Mouse (Mus musculus) layer of hippocampus, postnatal 36 days (tissue): ENCODE results near the gene Usp37. TPM values are rescaled to one million over a fixed set of nuclear protein-coding genes. Genes with fewer than 3 reads are reported as not detected.
"Not testable (repeated sequence)": the region's sequence is repeated elsewhere in the genome, so short reads cannot be mapped to it uniquely, and the experiment has no call there.

Source experiments
- DNase-seq, 2 experiments: peaks; one replicate each; pipeline ENCODE4 v3.0.0; 2022
- microRNA-seq, 2 experiments: library from miRNA; unstranded; fragments of <30 nt; microRNA quantifications; one replicate each; pipeline ENCODE4 v1.2.0; 2021
- total RNA-seq, 2 experiments: library from RNA; stranded (reverse); gene quantifications; 2 replicates each; pipeline ENCODE4 v1.2.3; 2021

The Usp37 gene
- total RNA-seq, 2 experiments from 2014 or later: 26.3 to 27.9 TPM

- DNase-seq: not testable (repeated sequence)
Measured at GRCm38 (mm10) chr1:74396456-74397222, 147.4 kb downstream of the Usp37 start.

- DNase-seq: no peak
Measured at GRCm38 (mm10) chr1:74395290-74395689, 148.8 kb downstream of the Usp37 start.

DNA sequence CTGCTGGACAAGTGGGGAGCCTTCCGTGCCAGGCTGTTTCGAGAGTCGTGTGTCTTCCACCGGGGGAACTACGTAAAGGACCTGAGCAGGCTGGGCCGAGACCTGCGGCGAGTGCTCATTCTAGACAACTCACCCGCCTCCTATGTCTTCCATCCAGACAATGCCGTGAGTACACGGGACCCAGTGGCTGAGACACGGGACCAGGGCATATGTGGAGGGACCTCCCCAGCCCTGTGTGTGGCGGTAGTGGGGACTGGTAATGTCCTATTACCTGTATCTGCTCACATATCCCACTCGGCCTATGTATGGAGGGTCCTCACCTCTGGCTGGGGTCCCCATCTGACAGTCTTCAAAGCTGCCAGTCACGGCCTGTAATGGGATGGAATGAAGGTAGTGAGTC, 149.2 kb downstream of the Usp37 start:
- DNase-seq: no peak

DNA sequence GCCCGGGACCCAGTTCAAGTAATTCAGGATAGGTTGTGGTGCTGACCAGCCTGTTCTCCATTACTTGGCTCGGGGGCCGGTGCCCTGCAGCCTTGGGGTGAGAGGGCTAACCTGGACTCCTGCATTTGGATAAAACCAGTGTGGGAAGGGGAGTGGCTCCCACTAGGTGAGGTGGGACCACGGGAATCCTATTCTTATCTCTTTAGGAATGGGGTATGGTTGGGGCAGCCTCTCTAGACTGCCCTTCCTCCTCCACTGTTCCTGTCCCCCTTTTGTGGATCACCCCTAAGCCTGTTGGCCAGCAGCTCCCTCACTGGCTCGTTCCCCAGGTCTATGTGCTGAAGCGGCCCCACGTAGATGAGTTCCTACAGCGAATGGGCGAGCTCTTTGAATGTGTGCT, 149.8 kb downstream of the Usp37 start:
- no peak for DNase-seq

- DNase-seq: no peak
Measured at GRCm38 (mm10) chr1:74393697-74394096, 150.4 kb downstream of the Usp37 start.

DNA sequence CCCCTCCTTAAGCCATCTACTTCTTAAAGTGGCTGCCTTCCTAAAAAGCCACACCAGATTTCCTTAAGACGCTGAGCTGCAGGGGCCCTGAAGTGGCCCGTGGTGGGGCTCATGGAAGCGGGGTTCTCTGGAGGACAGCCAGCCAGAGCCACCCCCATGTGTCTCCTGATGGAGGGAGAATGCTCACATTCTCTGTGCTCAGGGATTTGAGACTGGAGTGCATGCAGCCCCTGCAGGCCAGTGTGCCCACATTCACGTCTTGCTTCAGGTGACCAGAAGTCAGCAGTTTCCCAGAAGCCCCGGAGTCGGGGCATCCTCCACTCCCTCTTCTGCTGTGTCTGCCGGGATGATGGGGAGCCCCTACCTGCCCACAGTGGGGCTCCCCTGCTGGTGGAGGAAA, 151.1 kb downstream of the Usp37 start:
- DNase-seq: no peak

DNA sequence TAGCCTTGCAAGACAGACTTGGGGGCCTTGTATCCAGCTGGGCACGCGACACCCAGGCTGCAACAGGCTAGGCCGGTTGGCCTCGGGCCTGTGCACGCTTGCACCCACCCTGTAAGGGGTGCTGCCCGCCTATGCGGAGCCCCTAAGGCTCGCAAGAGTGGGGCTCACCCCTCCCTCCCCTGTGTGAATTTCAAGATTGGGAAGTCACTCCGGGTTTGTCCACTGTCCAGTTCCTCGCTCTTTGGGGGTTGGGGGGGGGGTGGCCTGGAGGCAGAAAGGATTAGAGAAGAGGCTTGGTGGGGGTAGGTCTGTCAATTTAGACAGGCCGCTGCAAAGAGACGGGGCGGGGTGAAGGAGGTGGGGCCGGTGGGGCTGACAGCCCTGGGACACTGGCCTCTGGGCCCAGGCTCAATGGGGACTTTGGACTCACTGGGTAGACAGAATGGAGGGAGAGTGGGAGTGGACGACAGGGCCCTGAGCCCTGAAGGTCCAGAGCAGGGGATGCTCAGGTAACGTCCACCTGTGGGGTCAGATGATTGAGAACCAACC, 151.6 kb downstream of the Usp37 start:
- no peak for DNase-seq

DNA sequence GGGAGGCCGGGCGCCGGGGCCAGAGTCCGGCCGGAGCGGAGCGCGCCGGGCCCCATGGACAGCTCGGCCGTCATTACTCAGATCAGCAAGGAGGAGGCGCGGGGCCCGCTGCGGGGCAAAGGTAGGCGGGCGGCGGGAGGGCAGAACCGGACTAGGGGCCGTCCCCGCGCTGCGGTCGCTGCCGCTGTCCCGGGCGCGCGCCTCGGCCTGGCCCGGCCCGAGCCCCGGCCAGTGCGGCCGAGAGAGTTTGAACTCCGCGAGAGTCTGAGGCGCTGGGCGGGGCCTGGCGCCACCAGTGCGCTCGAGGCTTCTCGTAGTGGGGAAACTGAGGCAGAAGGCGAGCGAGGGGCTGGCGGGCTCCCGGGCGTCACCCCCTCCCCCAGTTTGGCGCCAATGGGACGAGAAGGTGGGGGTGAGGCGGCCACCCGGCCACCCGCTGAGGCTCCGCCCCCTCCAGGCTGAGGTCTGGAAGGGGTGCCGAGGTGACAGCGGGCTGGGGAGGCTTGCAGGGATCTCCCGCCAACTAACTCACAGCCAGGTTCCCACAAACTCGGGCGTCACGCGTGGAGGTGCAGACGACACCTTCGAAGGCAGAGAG, 152.1 kb downstream of the Usp37 start:
- peak; percentile 49 to 62 for DNase-seq

- DNase-seq: peak; percentile 92 to 95
Measured at GRCm38 (mm10) chr1:74390924-74391748, 152.9 kb downstream of the Usp37 start, which contains the start of gene Ctdsp1. Gene Ctdsp1, plus strand, starts transcription at chr1:74391509.

DNA sequence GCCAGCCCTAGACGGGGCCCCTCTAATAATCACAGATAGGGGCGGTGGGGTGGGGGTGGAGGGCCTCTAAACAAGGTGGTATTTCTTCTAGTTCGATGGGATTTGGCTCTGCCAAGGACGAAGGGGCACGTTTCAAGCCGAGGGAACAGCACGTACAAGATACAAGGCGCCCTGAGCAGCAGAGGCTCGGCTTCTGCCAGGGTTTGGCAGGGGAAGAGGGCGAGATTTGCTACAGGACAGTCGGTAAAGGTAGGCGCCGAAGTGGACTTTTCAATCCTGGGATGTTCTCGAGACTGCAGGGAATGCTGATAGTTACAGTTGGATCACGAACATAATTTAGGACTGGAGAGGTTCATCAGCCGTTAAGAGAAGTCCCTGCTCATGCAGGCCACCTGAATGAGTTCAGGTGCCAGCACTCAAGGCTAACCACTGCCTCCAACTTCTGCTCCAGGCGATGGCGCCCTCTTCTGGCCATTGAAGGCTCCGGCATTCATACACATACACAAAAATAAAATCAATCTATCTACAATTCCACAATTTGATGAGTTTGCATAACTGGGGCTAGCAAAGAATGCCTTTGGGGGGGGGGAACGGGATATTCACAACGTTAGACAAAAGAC, 153.7 kb downstream of the Usp37 start:
- DNase-seq: no peak

DNA sequence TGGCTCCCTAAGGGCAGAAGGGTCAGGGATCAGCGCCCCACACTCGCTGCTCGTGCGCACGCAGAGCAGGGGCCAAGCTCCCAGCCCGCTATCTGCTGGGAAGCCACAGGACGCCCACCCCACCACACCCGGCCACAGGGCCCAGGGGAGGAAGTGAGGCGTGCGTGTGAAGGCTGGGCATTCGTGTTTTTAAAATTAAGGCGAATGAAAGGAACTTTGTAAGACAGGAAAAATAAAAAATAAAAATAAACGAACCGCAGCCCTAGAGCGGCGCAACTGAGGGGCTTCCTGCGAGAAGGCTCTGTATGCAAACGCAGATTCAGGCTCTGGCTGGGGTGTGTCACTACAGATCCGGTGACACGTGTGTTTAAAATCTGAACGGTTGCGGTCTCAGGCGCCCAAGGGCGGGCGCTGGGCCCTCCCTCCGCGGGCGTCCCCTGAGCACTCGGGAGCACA, 154.2 kb downstream of the Usp37 start:
- DNase-seq: no peak

- DNase-seq: no peak
Measured at GRCm38 (mm10) chr1:74388398-74388920, 155.6 kb downstream of the Usp37 start.

DNA sequence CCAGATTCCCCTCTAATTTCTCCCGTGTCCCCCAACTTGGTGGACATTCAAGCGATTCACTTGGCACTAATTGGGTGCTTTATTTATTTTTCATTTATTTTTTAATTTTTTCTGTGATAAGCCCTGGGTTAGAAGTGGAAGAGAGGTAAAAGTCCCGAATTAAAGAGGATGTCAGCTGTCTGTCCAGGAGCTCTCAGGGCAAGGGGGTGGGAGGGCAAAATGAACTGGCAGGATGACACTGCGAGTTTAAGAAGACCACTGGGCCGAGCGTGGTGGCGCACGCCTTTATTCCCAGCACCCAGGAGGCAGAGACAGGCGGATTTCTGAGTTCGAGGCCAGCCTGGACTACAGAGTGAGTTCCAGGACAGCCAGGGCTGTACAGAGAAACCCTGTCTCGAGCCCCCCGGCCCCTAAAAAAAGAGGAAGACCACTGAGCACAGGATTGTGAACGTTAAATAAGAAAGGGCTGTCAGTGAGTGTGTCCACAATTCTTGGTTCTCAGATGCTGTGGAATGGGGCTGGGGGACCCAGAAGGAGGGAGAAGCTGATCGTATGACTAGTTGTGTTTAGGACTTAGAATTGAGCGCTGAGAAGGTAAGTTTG, 156.6 kb downstream of the Usp37 start:
- DNase-seq: no peak

- peak; percentile 95 to 96 for DNase-seq
Measured at GRCm38 (mm10) chr1:74386714-74387385, 157.2 kb downstream of the Usp37 start.

DNA sequence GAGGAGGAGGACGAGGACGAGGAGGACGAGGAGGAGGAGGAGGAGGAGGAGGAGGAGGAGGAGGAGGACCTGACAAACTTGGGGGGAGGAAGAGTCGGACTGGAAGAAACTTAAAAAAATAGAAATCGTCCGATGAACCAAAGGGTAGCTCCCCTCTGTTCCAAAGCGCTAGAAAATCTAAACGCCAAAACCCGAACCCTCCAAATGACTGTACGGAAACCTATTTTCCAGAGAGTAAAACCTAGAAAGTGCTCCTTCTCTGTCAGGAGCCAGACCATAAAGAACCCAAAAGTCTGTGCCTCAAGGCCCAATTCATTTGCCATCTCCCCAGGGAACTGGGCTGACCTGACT, 157.7 kb downstream of the Usp37 start:
- DNase-seq: no peak

DNA sequence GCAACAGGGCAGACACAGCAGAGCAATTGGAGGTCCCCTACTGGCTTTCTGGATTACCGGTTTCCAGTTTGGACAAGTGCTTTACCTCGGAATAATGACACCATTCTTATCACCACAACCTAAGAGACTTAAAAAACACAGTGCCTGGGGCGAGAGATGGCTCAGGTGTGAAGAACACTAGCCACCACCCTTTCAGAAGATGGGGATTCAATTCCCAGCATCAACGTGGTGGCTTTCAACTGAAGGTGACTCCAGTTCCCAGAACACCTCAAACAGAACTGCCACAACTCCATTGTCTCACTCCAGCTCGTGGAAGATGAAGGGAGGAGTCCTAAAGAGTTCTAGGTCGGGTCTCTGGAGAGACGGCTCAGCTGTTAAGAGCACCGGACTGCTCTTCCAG, 158.6 kb downstream of the Usp37 start:
- no peak for DNase-seq

Small RNA genes within 50 kb of the gene (microRNA-seq; reads per million reads assigned to microRNA genes)
- gene Gm25035 (0 reads per million in 2 experiments), gene Mir26b (11,283 to 14,393 reads per million in 2 experiments)

Other genes with a start within 250 kb of the Usp37 start
- gene Tmbim1, start 238.7 kb downstream of the Usp37 start, total RNA-seq: 10 to 100 TPM; 25.1 to 25.4 TPM
- gene Catip, start 182.2 kb downstream of the Usp37 start, total RNA-seq: 1 to 10 TPM; 1.0 to 1.2 TPM
- gene Slc11a1, start 169.1 kb downstream of the Usp37 start, total RNA-seq: 1 to 10 TPM; 2.6 to 3.6 TPM
- gene Ctdsp1, start 152.8 kb downstream of the Usp37 start, total RNA-seq: 10 to 100 TPM; 25.9 to 28.4 TPM
- under 1 TPM; 0.10 to 0.33 TPM for gene Vil1, start 134.9 kb downstream of the Usp37 start, total RNA-seq
- gene Cnot9, start 38.2 kb downstream of the Usp37 start, total RNA-seq: 10 to 100 TPM; 26.9 to 29.1 TPM
- gene Plcd4, start 1.4 kb downstream of the Usp37 start, total RNA-seq: 10 to 100 TPM; 20.4 to 22.8 TPM
- 10 to 100 TPM; 26.5 to 31.7 TPM for gene Zfp142, start 44.0 kb upstream of the Usp37 start, total RNA-seq
- gene Bcs1l, start 44.0 kb upstream of the Usp37 start, total RNA-seq: 10 to 100 TPM; 24.0 to 24.1 TPM
- gene Rnf25, start 57.1 kb upstream of the Usp37 start, total RNA-seq: 10 to 100 TPM; 65.8 to 67.2 TPM
- 1 to 10 TPM; 4.9 to 5.5 TPM for gene Stk36, start 57.2 kb upstream of the Usp37 start, total RNA-seq
- 10 to 100 TPM; 27.1 to 29.0 TPM for gene Ttll4, start 117.5 kb upstream of the Usp37 start, total RNA-seq
- 1 to 10 TPM; 1.5 to 1.7 TPM for gene Cyp27a1, start 169.3 kb upstream of the Usp37 start, total RNA-seq
- gene Prkag3, start 204.9 kb upstream of the Usp37 start, total RNA-seq: not detected
- under 1 TPM; 0.30 to 0.81 TPM for gene Wnt6, start 227.6 kb upstream of the Usp37 start, total RNA-seq
- 1 to 10 TPM; 1.8 to 2.6 TPM for gene Wnt10a, start 247.2 kb upstream of the Usp37 start, total RNA-seq